Mouse (Mus musculus) regulatory T cell (primary cell): ENCODE results near the gene Ctcf.

Experiments used
- in situ Hi-C: fragments of 300-600 bp; cut with MboI, MseI; formaldehyde crosslinking; loops from one replicate; pipeline ENCODE4 v1.15.1; 2025; ENCODE audit warnings: high pct_unique_total_duplicates

Gene Ctcf

GRCm38 (mm10) chr8:105617451-105618278 is 18.7 kb upstream of the Ctcf start:
- in situ Hi-C loops: loop anchor here (5.0 kb wide), 1 partner anchor 70 kb away; the partner anchor contains the start of gene Carmil2

- in situ Hi-C loops: loop anchor here (5.0 kb wide), 1 partner anchor 69 kb away; the partner anchor contains the start of gene Carmil2
Measured at GRCm38 (mm10) chr8:105618279-105618634, 18.1 kb upstream of the Ctcf start.

GRCm38 (mm10) chr8:105618892-105619591 is 17.3 kb upstream of the Ctcf start:
- in situ Hi-C loops: loop anchor here (5.0 kb wide), 1 partner anchor 68 kb away; the partner anchor contains the start of gene Carmil2

- in situ Hi-C loops: no loop called here
Measured at GRCm38 (mm10) chr8:105620211-105620610, 16.2 kb upstream of the Ctcf start.

- in situ Hi-C loops: no loop called here
Measured at GRCm38 (mm10) chr8:105620946-105621720, 15.2 kb upstream of the Ctcf start.

GRCm38 (mm10) chr8:105621841-105622240 is 14.5 kb upstream of the Ctcf start:
- in situ Hi-C loops: no loop called here

GRCm38 (mm10) chr8:105622421-105622920 is 13.9 kb upstream of the Ctcf start:
- in situ Hi-C loops: no loop called here

GRCm38 (mm10) chr8:105623118-105623517 is 13.2 kb upstream of the Ctcf start:
- in situ Hi-C loops: no loop called here

GRCm38 (mm10) chr8:105623679-105624245 is 12.6 kb upstream of the Ctcf start:
- in situ Hi-C loops: no loop called here

- in situ Hi-C loops: no loop called here
Measured at GRCm38 (mm10) chr8:105624401-105624800, 12.0 kb upstream of the Ctcf start.

GRCm38 (mm10) chr8:105624831-105625230 is 11.5 kb upstream of the Ctcf start:
- in situ Hi-C loops: no loop called here

GRCm38 (mm10) chr8:105626086-105626485 is 10.3 kb upstream of the Ctcf start:
- in situ Hi-C loops: no loop called here

- in situ Hi-C loops: no loop called here
Measured at GRCm38 (mm10) chr8:105629337-105629736, 7.0 kb upstream of the Ctcf start.

- in situ Hi-C loops: no loop called here
Measured at GRCm38 (mm10) chr8:105634771-105635458, 1.5 kb upstream of the Ctcf start.

GRCm38 (mm10) chr8:105635481-105635880 is 887 bp upstream of the Ctcf start:
- in situ Hi-C loops: no loop called here

GRCm38 (mm10) chr8:105636963-105637510 is 669 bp downstream of the Ctcf start, which contains the start of gene Agrp:
TSS of gene Agrp (minus strand) at chr8:105637393.
- in situ Hi-C loops: no loop called here

- in situ Hi-C loops: no loop called here
Measured at GRCm38 (mm10) chr8:105637601-105638041, 1.3 kb downstream of the Ctcf start.

- in situ Hi-C loops: no loop called here
Measured at GRCm38 (mm10) chr8:105638510-105638909, 2.1 kb downstream of the Ctcf start.

GRCm38 (mm10) chr8:105639835-105640234 is 3.5 kb downstream of the Ctcf start:
- in situ Hi-C loops: no loop called here

GRCm38 (mm10) chr8:105640511-105640910 is 4.1 kb downstream of the Ctcf start:
- in situ Hi-C loops: no loop called here
